Mouse (Mus musculus) ES-E14 (cell line): ENCODE data around the gene Cacna2d1. TPM values are rescaled to one million over a fixed set of nuclear protein-coding genes. Genes with fewer than 3 reads are reported as not detected.

Source experiments
- DNase-seq: peaks from one replicate; pipeline ENCODE4 v3.0.0-alpha.2; 2013; ENCODE audit warnings: low read depth, low spot score
- H3K27ac ChIP-seq: 2 replicates; pipeline ENCODE4 v1.5.1; 2012; ENCODE audit warnings: low read depth, mild to moderate bottlenecking, low read length, moderate library complexity, mixed read lengths; ENCODE audit not compliant: poor library complexity, insufficient read depth, severe bottlenecking
- H3K36me3 ChIP-seq: 2 replicates; pipeline ENCODE4 v1.6.1; 2012; ENCODE audit warnings: mild to moderate bottlenecking, low read length, moderate library complexity, mixed read lengths; ENCODE audit not compliant: control insufficient read depth, poor library complexity, insufficient read depth, severe bottlenecking
- H3K4me1 ChIP-seq, 2 experiments: fragments of 150-350 bp in 1 of 2; sonication (generic) in 1 of 2; 2 replicates each; pipeline ENCODE4 v1.6.1; 2012; ENCODE audit warnings: low read length in 2 of 2, mild to moderate bottlenecking in 1 of 2, mixed read lengths in 1 of 2; ENCODE audit not compliant: control insufficient read depth in 2 of 2, insufficient read depth in 2 of 2, poor library complexity in 1 of 2
- H3K4me3 ChIP-seq, 2 experiments: fragments of 150-350 bp in 1 of 2; sonication (generic) in 1 of 2; 2 replicates each; pipeline ENCODE4 v1.5.1; 2012; ENCODE audit warnings: low read length in 2 of 2, low read depth in 1 of 2, mild to moderate bottlenecking in 1 of 2, mixed read lengths in 1 of 2; ENCODE audit not compliant: insufficient read depth in 1 of 2, poor library complexity in 1 of 2, severe bottlenecking in 1 of 2
- H3K9ac ChIP-seq: 2 replicates; pipeline ENCODE4 v1.6.1; 2012; ENCODE audit warnings: low read depth, mild to moderate bottlenecking, low read length, mixed read lengths; ENCODE audit not compliant: poor library complexity, insufficient read depth, severe bottlenecking
- H3K9me3 ChIP-seq: fragments of 150-350 bp; sonication (generic); 2 replicates; pipeline ENCODE4 v1.6.1; 2012; ENCODE audit warnings: low read depth, mild to moderate bottlenecking, low read length; ENCODE audit not compliant: control insufficient read depth, insufficient read depth
- CHD2 ChIP-seq: IDR thresholded peaks from 2 replicates; pipeline ENCODE4 v1.6.1; 2014; ENCODE audit warnings: mild to moderate bottlenecking, low read depth, low read length, inconsistent platforms
- HCFC1 ChIP-seq: IDR thresholded peaks from 2 replicates; pipeline ENCODE4 v1.6.1; 2012; ENCODE audit warnings: low read length, inconsistent platforms, borderline replicate concordance; ENCODE audit not compliant: insufficient read depth
- MAFK ChIP-seq: IDR thresholded peaks from 2 replicates; pipeline ENCODE4 v1.6.1; 2014; ENCODE audit warnings: mild to moderate bottlenecking, low read depth, low read length, inconsistent platforms; ENCODE audit not compliant: insufficient read depth
- ZC3H11A ChIP-seq: IDR thresholded peaks from 2 replicates; pipeline ENCODE4 v1.6.1; 2012; ENCODE audit warnings: low read depth, mild to moderate bottlenecking, inconsistent platforms, low read length, borderline replicate concordance
- ZNF384 ChIP-seq: IDR thresholded peaks from 2 replicates; pipeline ENCODE4 v1.6.1; 2012; ENCODE audit warnings: low read depth, low read length, inconsistent platforms
- in situ Hi-C, 2 experiments: fragments of 600-800 bp; cut with MboI; formaldehyde crosslinking; loops; one replicate each; pipeline ENCODE4 v1.15.1; 2025; ENCODE audit warnings: low sequenced_read_pairs in 2 of 2, inconsistent platforms in 1 of 2; ENCODE audit not compliant: unreplicated experiment in 2 of 2
- total RNA-seq: library from RNA; depleted of rRNA; stranded (reverse); fragments of 300-350 nt; gene quantifications from 2 replicates; pipeline ENCODE4 v1.2.3, GENCODE M21; 2012

Cacna2d1 gene
- total RNA-seq, 1 experiment, result 6.1 TPM

GRCm38 (mm10) chr5:15928506-15928905, 6.0 kb upstream of the Cacna2d1 start:
- Histone ChIP-seq H3K36me3 (no peaks in the 10 kb centered on the region), H3K9ac (no peak overlapping the region), H3K4me1 (no peaks in the 10 kb centered on the region), H3K27ac (no peak overlapping the region), H3K9me3 (no peaks in the 10 kb centered on the region), H3K4me3 (no peak overlapping the region)
- no peak for TF ChIP-seq MAFK
- no peak for TF ChIP-seq HCFC1
- no peak for TF ChIP-seq CHD2
- no peak for TF ChIP-seq ZNF384
- no peak for TF ChIP-seq ZC3H11A
- no peak for DNase-seq
- in situ Hi-C loops, result no loop called here

GRCm38 (mm10) chr5:15933017-15933416, 1.5 kb upstream of the Cacna2d1 start:
- Histone ChIP-seq H3K27ac (no peak overlapping the region), H3K9ac (no peak overlapping the region), H3K36me3 (no peaks in the 10 kb centered on the region), H3K9me3 (no peaks in the 10 kb centered on the region), H3K4me3 (no peak overlapping the region), H3K4me1 (no peaks in the 10 kb centered on the region)
- no peak for DNase-seq
- TF ChIP-seq CHD2 (no peak), ZC3H11A (no peak), ZNF384 (no peak), MAFK (no peak), HCFC1 (no peak)
- in situ Hi-C loops, result no loop called here

GRCm38 (mm10) chr5:15933581-15934375, 713 bp upstream of the Cacna2d1 start:
- TF ChIP-seq ZC3H11A, result no peak
- TF ChIP-seq HCFC1, result no peak
- no peak for TF ChIP-seq MAFK
- no peak for TF ChIP-seq ZNF384
- no peak for TF ChIP-seq CHD2
- Histone ChIP-seq H3K9ac (peak overlapping the region; percentile 73), H3K4me1 (no peaks in the 10 kb centered on the region), H3K27ac (no peak overlapping the region), H3K4me3 (peak overlapping the region; percentile 79 to 83), H3K9me3 (no peaks in the 10 kb centered on the region), H3K36me3 (no peaks in the 10 kb centered on the region)
- DNase-seq, result peak; percentile 8
- in situ Hi-C loops, result no loop called here

- Histone ChIP-seq H3K9me3 (no peaks in the 10 kb centered on the region), H3K9ac (peak overlapping the region; percentile 79; the same call in 1 of the 2 replicates), H3K27ac (no peak overlapping the region), H3K4me1 (no peaks in the 10 kb centered on the region), H3K36me3 (no peaks in the 10 kb centered on the region), H3K4me3 (peak overlapping the region; percentile 79 to 84)
- in situ Hi-C loops, result no loop called here
- no peak for TF ChIP-seq HCFC1
- no peak for TF ChIP-seq ZC3H11A
- no peak for TF ChIP-seq CHD2
- TF ChIP-seq ZNF384, result no peak
- no peak for TF ChIP-seq MAFK
- peak; percentile 15 for DNase-seq
Measured at GRCm38 (mm10) chr5:15935234-15935728, 790 bp downstream of the Cacna2d1 start.
